ENCODE assay signal across 7 mouse cellular contexts in the genomic region with DNA sequence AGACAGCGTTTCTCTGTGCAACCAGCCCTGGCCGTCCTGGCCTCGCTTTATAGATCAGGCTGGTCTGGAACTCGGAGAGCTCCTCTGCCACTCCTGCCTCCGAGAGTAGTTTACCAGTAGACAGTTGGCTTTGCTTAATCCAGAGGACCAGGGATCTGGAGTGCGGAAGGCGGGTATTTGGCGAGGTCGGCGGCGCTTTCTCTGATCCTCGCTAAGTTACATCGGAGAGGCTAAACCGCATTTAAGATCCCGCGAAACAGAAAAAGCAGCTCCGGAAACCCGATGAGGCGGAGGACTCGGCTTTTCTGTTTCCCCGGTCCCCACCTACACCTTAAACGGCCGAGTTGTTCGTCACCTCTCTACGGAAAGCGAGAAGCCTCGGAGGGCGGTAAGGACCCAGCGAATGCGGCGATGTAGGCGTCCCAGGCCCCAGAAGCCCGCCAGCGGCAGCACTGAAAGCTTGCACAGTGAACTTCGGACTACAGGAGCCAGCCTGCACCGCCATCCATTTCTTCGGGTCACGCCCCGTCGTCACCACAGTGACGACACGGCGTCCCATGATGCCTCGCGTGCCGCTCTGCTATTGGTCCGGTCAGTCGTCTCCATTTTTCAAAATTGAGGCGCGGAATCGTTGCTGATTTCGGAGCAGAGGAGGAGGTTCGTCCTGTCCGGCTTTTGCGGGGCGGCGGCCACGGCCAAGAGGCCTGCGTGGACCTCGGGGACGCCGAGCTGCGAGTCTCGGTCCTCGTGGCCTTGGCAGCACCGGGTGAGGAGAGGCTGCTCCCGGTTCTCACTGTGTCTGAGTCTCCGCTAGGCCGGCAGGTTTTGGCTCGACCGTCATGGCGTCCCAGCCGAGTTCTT. TPM values are rescaled to one million over a fixed set of nuclear protein-coding genes. Genes with fewer than 3 reads are reported as not detected.
DNase-seq lines count a peak whose midpoint lies in the region; ATAC-seq lines count a peak whose summit lies in the region.

A gene (plus strand): TSS at position 649 of the 861 bp plus-strand sequence.

- peak; percentile 96 for DNase-seq in adrenal gland, adult 2 months
- DNase-seq in embryo, embryonic 11.5 days (ENCODE audit: low read depth, low spot score) = peak; percentile 95
- DNase-seq in gastrocnemius, postnatal 36 days = peak; percentile 90 to 93
- DNase-seq in left cerebral cortex, postnatal 25 days (ENCODE audit: low spot score in 2 of 2) = peak; percentile 98 to 99
- DNase-seq in midbrain, embryonic 10.5 days (ENCODE audit: low spot score) = peak; percentile 95
- peak; percentile 92 for DNase-seq in right cerebral cortex, postnatal 4 days

- H3K27me3 ChIP-seq in intestine, embryonic 15.5 days (replicated peaks) = no peaks in the 10 kb centered on the region
- H3K27me3 ChIP-seq in midbrain, embryonic 10.5 days (ENCODE audit: low read depth, poor library complexity, severe bottlenecking) = no peaks in the 10 kb centered on the region

- intact Hi-C loops in gastrocnemius, postnatal 36 days (cut with DNase I) = no loop called here
- intact Hi-C loops in left cerebral cortex, postnatal 25 days (cut with DNase I) = loop anchor here (2.0 kb wide), 2 partner anchors 65 to 457 kb away; a partner anchor contains a TSS

- H3K27ac ChIP-seq in intestine, embryonic 15.5 days = peak within 1 kb of the TSS; percentile 97
- peak within 1 kb of the TSS; percentile 98 for H3K27ac ChIP-seq in midbrain, embryonic 10.5 days (replicated peaks)

- WGBS in intestine, embryonic 15.5 days = under 1% methylated on average over 73 of the region's 73 CpGs
- under 1% methylated on average over 73 of the region's 73 CpGs for WGBS in midbrain, embryonic 10.5 days

- H3K9ac ChIP-seq in intestine, embryonic 15.5 days = peak within 1 kb of the TSS; percentile 85

- peak within 1 kb of the TSS; percentile 64 for H3K4me2 ChIP-seq in intestine, embryonic 15.5 days (replicated peaks)

- H3K36me3 ChIP-seq in intestine, embryonic 15.5 days = no peaks in the 10 kb centered on the region
- peaks cover 15% of the 10 kb centered on the region for H3K36me3 ChIP-seq in midbrain, embryonic 10.5 days

- no peaks in the 10 kb centered on the region for H3K9me3 ChIP-seq in intestine, embryonic 15.5 days
- no peaks in the 10 kb centered on the region for H3K9me3 ChIP-seq in midbrain, embryonic 10.5 days (replicated peaks)

- 0 out of 2 replicates have a peak, but pooled peaks cover 8% of the 10 kb centered on the region for H3K4me1 ChIP-seq in intestine, embryonic 15.5 days (replicated peaks)
- H3K4me1 ChIP-seq in midbrain, embryonic 10.5 days = peaks cover 25% of the 10 kb centered on the region

- ATAC-seq in intestine, embryonic 15.5 days = peak; percentile 99

- H3K4me3 ChIP-seq in intestine, embryonic 15.5 days (replicated peaks) = peak within 1 kb of the TSS; percentile 89
- peak within 1 kb of the TSS; percentile 96 for H3K4me3 ChIP-seq in midbrain, embryonic 10.5 days

RNA-seq across cellular contexts. Expression of the gene that starts here (rescaled TPM):
- total RNA-seq in adrenal gland, adult 2 months (2021) = 1 to 10 TPM; 1.1 to 1.6 TPM
- 0.04 and 0.22 TPM in 2 replicates for polyA plus RNA-seq in adrenal gland, adult 2 months (2012; rRNA removed)
- under 1 TPM; 0.49 to 0.97 TPM for total RNA-seq in gastrocnemius, postnatal 36 days (2021)
- 44.3 and 51.7 TPM in 2 replicates for polyA plus RNA-seq in intestine, embryonic 15.5 days (2015; fragmentation: Nextera tagmentation; extraction: Ambion mirVana)
- total RNA-seq in left cerebral cortex, postnatal 25 days (2021) = 1 to 10 TPM; 1.2 TPM
- polyA plus RNA-seq in midbrain, embryonic 10.5 days (2016; fragmentation: Nextera tagmentation; extraction: Ambion mirVana) = 92.7 and 92.9 TPM in 2 replicates

Comparison
In these comparisons a context has a peak if more than half of its experiments do, and no peak if none do; other contexts are left out.
1. Peak in every context shown above with its lines: DNase-seq, ATAC-seq, H3K4me3 ChIP-seq and H3K27ac ChIP-seq.
2. RNA of the gene that starts here (polyA plus RNA-seq): 92.7 to 92.9 TPM in midbrain, embryonic 10.5 days and 44.3 to 51.7 TPM in intestine, embryonic 15.5 days; 0.04 to 0.22 TPM in adrenal gland, adult 2 months; every median in the first group is over 10 times any median in the second.
3. Peak in DNase-seq in gastrocnemius, postnatal 36 days; RNA of the gene not detected or under 1 TPM.